ENCODE assay signal across 8 mouse cellular contexts in the genomic region with DNA sequence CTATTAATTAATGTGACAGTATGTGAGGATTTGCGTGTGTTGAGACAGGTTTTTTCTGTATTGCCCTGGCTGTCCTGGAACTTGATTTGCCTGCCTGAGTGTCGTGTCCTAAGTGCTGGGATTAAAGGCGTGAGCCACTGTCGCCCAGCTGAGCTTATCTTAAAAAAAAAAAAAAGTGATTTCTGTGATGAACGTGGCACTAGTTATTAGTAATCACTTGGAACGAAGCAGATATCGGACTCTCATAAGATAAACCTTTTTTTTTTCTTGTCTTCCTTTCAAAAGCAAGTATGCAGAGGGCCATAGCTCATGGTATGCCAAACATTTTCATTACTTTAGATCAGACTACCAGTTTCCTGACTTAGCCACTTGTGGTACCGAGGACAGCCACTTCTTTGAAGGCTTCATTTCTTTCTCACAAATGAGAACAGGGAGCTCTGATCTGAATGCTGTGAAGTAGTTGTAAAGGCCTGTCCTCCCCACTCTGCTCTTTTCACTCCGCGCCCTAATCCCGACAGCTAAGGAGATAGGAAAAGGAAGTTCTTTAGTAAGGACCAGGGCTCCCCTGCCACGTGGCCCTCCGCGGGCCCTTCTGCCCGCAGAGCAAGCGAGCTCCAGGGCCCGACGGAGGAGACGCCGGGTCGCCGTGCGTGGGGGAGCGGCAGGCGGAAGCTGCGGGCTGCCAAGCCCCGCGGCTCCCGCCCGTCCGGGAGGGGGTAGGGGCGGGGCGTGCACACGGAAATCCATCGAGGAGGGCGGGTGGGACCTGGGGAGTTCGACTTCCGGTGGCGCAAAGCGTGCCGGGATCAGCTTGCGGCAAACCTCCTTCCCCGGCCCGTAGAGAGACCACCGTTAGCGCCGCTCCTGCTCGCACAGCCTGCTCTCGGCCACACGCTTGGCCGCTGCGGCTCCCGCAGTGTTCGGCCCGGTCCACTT. TPM values are rescaled to one million over a fixed set of nuclear protein-coding genes. Genes with fewer than 3 reads are reported as not detected.
DNase-seq lines count a peak whose midpoint lies in the region; ATAC-seq lines count a peak whose summit lies in the region.

A gene (plus strand): TSS at position 771 of the 936 bp plus-strand sequence.

- 4% methylated on average over 54 of the region's 55 CpGs for WGBS in embryonic facial prominence, embryonic 11.5 days
- 3% methylated on average over 53 of the region's 55 CpGs for WGBS in limb, embryonic 12.5 days
- 2% methylated on average over 54 of the region's 55 CpGs for WGBS in midbrain, embryonic 15.5 days

- no peaks in the 10 kb centered on the region for H3K4me1 ChIP-seq in embryonic facial prominence, embryonic 11.5 days (ENCODE audit: control insufficient read depth, insufficient read depth, low read length)
- H3K4me1 ChIP-seq in limb, embryonic 12.5 days (replicated peaks) = peaks cover 17% of the 10 kb centered on the region
- H3K4me1 ChIP-seq in midbrain, embryonic 15.5 days = peaks cover 37% of the 10 kb centered on the region

- H3K27me3 ChIP-seq in embryonic facial prominence, embryonic 11.5 days (ENCODE audit: control insufficient read depth, insufficient read depth, low read length) = no peaks in the 10 kb centered on the region
- no peaks in the 10 kb centered on the region for H3K27me3 ChIP-seq in limb, embryonic 12.5 days
- no peaks in the 10 kb centered on the region for H3K27me3 ChIP-seq in midbrain, embryonic 15.5 days (replicated peaks)

- peak; percentile 98 for ATAC-seq in embryonic facial prominence, embryonic 11.5 days (replicated peaks; ENCODE audit: insufficient number of reproducible peaks, low FRiP score, low TSS enrichment, low read depth)
- ATAC-seq in granulocyte monocyte progenitor cell, adult 5-6 weeks (replicated peaks; ENCODE audit: poor library complexity, severe bottlenecking) = peak; percentile 88
- peak; percentile 96 for ATAC-seq in limb, embryonic 12.5 days (ENCODE audit: insufficient number of reproducible peaks, insufficient read depth, low FRiP score, low TSS enrichment, low read depth)
- ATAC-seq in midbrain, embryonic 15.5 days (replicated peaks) = peak; percentile 99

- no peaks in the 10 kb centered on the region for H3K36me3 ChIP-seq in embryonic facial prominence, embryonic 11.5 days (replicated peaks; ENCODE audit: control insufficient read depth, insufficient read depth, low read depth, low read length)
- H3K36me3 ChIP-seq in limb, embryonic 12.5 days = no peaks in the 10 kb centered on the region
- H3K36me3 ChIP-seq in midbrain, embryonic 15.5 days (replicated peaks) = no peaks in the 10 kb centered on the region

- H3K27ac ChIP-seq in embryonic facial prominence, embryonic 11.5 days (replicated peaks; ENCODE audit: low read depth, low read length) = peak within 1 kb of the TSS; percentile 88
- H3K27ac ChIP-seq in limb, embryonic 12.5 days = peak within 1 kb of the TSS; percentile 91
- H3K27ac ChIP-seq in midbrain, embryonic 15.5 days = peak within 1 kb of the TSS; percentile 94

- H3K9me3 ChIP-seq in embryonic facial prominence, embryonic 11.5 days (replicated peaks; ENCODE audit: control insufficient read depth, low read length) = no peaks in the 10 kb centered on the region
- H3K9me3 ChIP-seq in limb, embryonic 12.5 days = no peaks in the 10 kb centered on the region
- no peaks in the 10 kb centered on the region for H3K9me3 ChIP-seq in midbrain, embryonic 15.5 days

- peak within 1 kb of the TSS; percentile 71 for H3K4me2 ChIP-seq in embryonic facial prominence, embryonic 11.5 days (ENCODE audit: low read depth, low read length)
- H3K4me2 ChIP-seq in limb, embryonic 12.5 days = peak within 1 kb of the TSS; percentile 83
- peak within 1 kb of the TSS; percentile 71 for H3K4me2 ChIP-seq in midbrain, embryonic 15.5 days

- H3K9ac ChIP-seq in embryonic facial prominence, embryonic 11.5 days (replicated peaks; ENCODE audit: low read length) = peak within 1 kb of the TSS; percentile 94
- H3K9ac ChIP-seq in limb, embryonic 12.5 days (replicated peaks) = peak within 1 kb of the TSS; percentile 93
- peak within 1 kb of the TSS; percentile 95 for H3K9ac ChIP-seq in midbrain, embryonic 15.5 days

- peak within 1 kb of the TSS; percentile 93 for H3K4me3 ChIP-seq in embryonic facial prominence, embryonic 11.5 days (ENCODE audit: low read depth, low read length)
- peak within 1 kb of the TSS; percentile 82 for H3K4me3 ChIP-seq in limb, embryonic 12.5 days (replicated peaks)
- peak within 1 kb of the TSS; percentile 91 for H3K4me3 ChIP-seq in midbrain, embryonic 15.5 days

- DNase-seq in layer of hippocampus, adult 11-12 months (ENCODE audit: low spot score) = peak; percentile 83
- no peak for DNase-seq in layer of hippocampus, adult 9-10 months (ENCODE audit: low spot score)
- DNase-seq in embryonic facial prominence, embryonic 11.5 days (ENCODE audit: low spot score) = peak; percentile 94
- peak; percentile 77 for DNase-seq in kidney, adult 11 months
- peak; percentile 75 to 77 for DNase-seq in spleen, postnatal 14 days (ENCODE audit: low spot score in 2 of 2)

RNA-seq across cellular contexts. Expression of the gene that starts here (rescaled TPM):
- 59.0 and 65.7 TPM in 2 replicates for polyA plus RNA-seq in embryonic facial prominence, embryonic 11.5 days (2014; fragmentation: Nextera tagmentation; extraction: Ambion mirVana)
- total RNA-seq in granulocyte monocyte progenitor cell, adult 5-6 weeks (2014; fragmentation: Nextera tagmentation) = 61.9 and 64.0 TPM in 2 replicates
- 62.9 and 71.9 TPM in 2 replicates for total RNA-seq in granulocyte monocyte progenitor cell, adult 5-6 weeks (2017)
- 51.4 and 54.3 TPM in 2 replicates for polyA plus RNA-seq in limb, embryonic 12.5 days (2016; fragmentation: Nextera tagmentation; extraction: Ambion mirVana)
- 40.1 and 42.9 TPM in 2 replicates for polyA plus RNA-seq in midbrain, embryonic 15.5 days (2015; fragmentation: Nextera tagmentation; extraction: Ambion mirVana)
